Mouse (Mus musculus): ENCODE measurements around the gene Gm5788. TPM values are rescaled to one million over a fixed set of nuclear protein-coding genes. Genes with fewer than 3 reads are reported as not detected.

Gm5788 gene
- total RNA-seq (2023) = not detected in 2 replicates

GRCm38 (mm10) chr12:87494421-87494820 lies at the start of gene Gm5788:
Gene Gm5788 (plus strand): TSS chr12:87494721.

GRCm38 (mm10) chr12:87471964-87472786 lies 22.3 kb upstream of the Gm5788 start, which contains the start of gene Snw1:
Gene Snw1 (minus strand): TSS chr12:87472274.

GRCm38 (mm10) chr12:87514016-87514415 lies 19.5 kb downstream of the Gm5788 start, which contains the start of gene Gm8300:
Gene Gm8300 (plus strand): TSS chr12:87514316.

Other genes starting within 250 kb of the Gm5788 start
- gene Vipas39, start 228.5 kb upstream of the Gm5788 start, total RNA-seq (2023) = 23.2 and 26.0 TPM in 2 replicates
- gene Ahsa1, start 228.2 kb upstream of the Gm5788 start, total RNA-seq (2023) = 59.2 and 70.0 TPM in 2 replicates
- gene Ism2, start 195.0 kb upstream of the Gm5788 start, total RNA-seq (2023) = not detected in 2 replicates
- gene Sptlc2, start 106.4 kb upstream of the Gm5788 start, total RNA-seq (2023) = 125 and 146 TPM in 2 replicates
- gene Slirp, start 50.8 kb upstream of the Gm5788 start, total RNA-seq (2023) = 13.6 and 32.8 TPM in 2 replicates
- gene Alkbh1, start 50.7 kb upstream of the Gm5788 start, total RNA-seq (2023) = 23.0 and 33.5 TPM in 2 replicates
- 43.1 and 45.3 TPM in 2 replicates for gene Snw1, start 22.4 kb upstream of the Gm5788 start, total RNA-seq (2023)
- not detected in 2 replicates for gene Gm8300, start 19.6 kb downstream of the Gm5788 start, total RNA-seq (2023)
- gene Oog1, start 108.0 kb downstream of the Gm5788 start, total RNA-seq (2023) = not detected in 2 replicates
- gene Gm4027, start 124.1 kb downstream of the Gm5788 start, total RNA-seq (2023) = not detected in 2 replicates
- not detected in 2 replicates for gene Gm16381, start 149.9 kb downstream of the Gm5788 start, total RNA-seq (2023)